Mouse (Mus musculus): Measurements from ENCODE around the gene Nptn. TPM values are rescaled to one million over a fixed set of nuclear protein-coding genes. Genes with fewer than 3 reads are reported as not detected.

Nptn gene
- total RNA-seq, 2 experiments from 2014 or later: 92.9 to 99.0 TPM

- DNase-seq: no peak
Observed at GRCm38 (mm10) chr9:58688076-58688475, 106.0 kb downstream of the Nptn start.

- no peak for DNase-seq
Observed at GRCm38 (mm10) chr9:58690701-58691100, 108.7 kb downstream of the Nptn start.

- DNase-seq: no peak
Observed at GRCm38 (mm10) chr9:58691471-58691870, 109.4 kb downstream of the Nptn start.

GRCm38 (mm10) chr9:58698486-58698885 is 116.4 kb downstream of the Nptn start:
- no peak for DNase-seq

- DNase-seq: no peak
Observed at GRCm38 (mm10) chr9:58701751-58702150, 119.7 kb downstream of the Nptn start.

GRCm38 (mm10) chr9:58703766-58704165 is 121.7 kb downstream of the Nptn start:
- DNase-seq: no peak

- no peak for DNase-seq
Observed at GRCm38 (mm10) chr9:58706024-58706423, 124.0 kb downstream of the Nptn start.

Other genes starting within 250 kb of the Nptn start
- gene Tbc1d21, start 211.8 kb upstream of the Nptn start, total RNA-seq (2021): not detected
- gene Insyn1, start 93.6 kb upstream of the Nptn start, total RNA-seq (2021): 10 to 100 TPM; 11.1 to 12.3 TPM
- gene Cd276, start 26.8 kb upstream of the Nptn start, total RNA-seq (2021): 10 to 100 TPM; 10.1 TPM
- under 1 TPM in 1 of 2 experiments, not detected in 1; 0.59 TPM for gene Rec114, start 161.7 kb downstream of the Nptn start, total RNA-seq (2021)
- 1 to 10 TPM; 1.1 to 2.8 TPM for gene Hcn4, start 241.2 kb downstream of the Nptn start, total RNA-seq (2021)